ENCODE assay signal across 9 mouse cellular contexts in the genomic region with DNA sequence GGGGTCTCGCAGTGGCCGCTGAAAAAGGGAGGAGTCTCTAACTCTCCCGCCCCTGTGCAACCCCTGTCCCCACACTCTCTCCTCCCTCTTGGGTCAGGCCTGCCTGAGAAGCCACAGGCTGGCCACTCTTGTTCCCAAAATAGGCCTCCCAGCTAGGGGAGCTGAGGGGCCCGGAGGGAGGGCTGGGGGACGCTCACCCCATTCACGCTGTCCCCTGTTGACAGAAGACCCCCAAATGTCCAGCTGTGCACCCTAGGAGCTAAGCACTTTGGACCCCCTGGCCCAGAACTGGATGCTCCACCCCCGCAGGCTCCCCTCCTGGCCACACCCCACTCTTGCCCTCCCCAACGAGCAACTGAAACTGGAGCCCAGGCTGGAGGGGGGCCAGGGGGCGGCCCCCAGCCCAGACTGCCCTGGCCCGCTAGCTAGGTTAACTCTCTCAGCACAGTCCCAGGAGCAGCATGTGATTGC. TPM values are rescaled to one million over a fixed set of nuclear protein-coding genes. Genes with fewer than 3 reads are reported as not detected.
DNase-seq lines count a peak whose midpoint lies in the region; ATAC-seq and TF ChIP-seq lines count a peak whose summit lies in the region.
"Had no signal": no experiment of that assay in that cellular context is flagged by ENCODE, and none has a peak within 500 bp of the region (broad histone marks: within the 10 kb centered on the region; RNA-seq: fewer than 3 reads in every experiment).

No protein-coding gene starts in this region.

- WGBS in intestine, embryonic 15.5 days = 15% methylated on average over 10 of the region's 10 CpGs
- 20% methylated on average over 10 of the region's 10 CpGs for WGBS in liver, embryonic 14.5 days (ENCODE audit: insufficient replicate concordance)

- peak overlapping the region; percentile 30 for H3K9ac ChIP-seq in intestine, embryonic 15.5 days
- H3K9ac ChIP-seq in liver, embryonic 14.5 days (replicated peaks) = no peak overlapping the region

- no peak for TF ChIP-seq CTCF in liver, embryonic 14.5 days (IDR thresholded peaks at IDR 0.05; ENCODE audit: low read depth)

- peaks cover 31% of the 10 kb centered on the region for H3K27me3 ChIP-seq in intestine, embryonic 15.5 days (replicated peaks)
- peaks cover 29% of the 10 kb centered on the region for H3K27me3 ChIP-seq in liver, embryonic 14.5 days (ENCODE audit: control insufficient read depth, insufficient read depth, low read length)

- H3K27ac ChIP-seq in intestine, embryonic 15.5 days = peak overlapping the region; percentile 71
- H3K27ac ChIP-seq in liver, embryonic 14.5 days = no peak overlapping the region

- H3K4me2 ChIP-seq in intestine, embryonic 15.5 days (replicated peaks) = peak overlapping the region; percentile 54
- peak overlapping the region; percentile 44 for H3K4me2 ChIP-seq in liver, embryonic 14.5 days (ENCODE audit: low read depth)

- H3K36me3 ChIP-seq in intestine, embryonic 15.5 days = no peaks in the 10 kb centered on the region
- no peaks in the 10 kb centered on the region for H3K36me3 ChIP-seq in liver, embryonic 14.5 days (replicated peaks; ENCODE audit: control insufficient read depth, insufficient read depth, low read depth)

- peak; percentile 41 for DNase-seq in cerebellum, adult 8-10 months
- no peak for DNase-seq in cerebellum, adult 18-20 months
- DNase-seq in adrenal gland, adult 8-10 months = peak; percentile 73
- DNase-seq in gastrocnemius, postnatal 25 days = peak; percentile 95
- peak in 1 of 3 experiments; percentile 29 for DNase-seq in liver, embryonic 14.5 days (ENCODE audit: low read depth in 3 of 3, low spot score in 3 of 3)
- DNase-seq in retina, embryonic 14.5 days (ENCODE audit: low spot score) = peak; percentile 51
- no peak for DNase-seq in spleen, adult 18-20 months

- H3K4me3 ChIP-seq in intestine, embryonic 15.5 days (replicated peaks) = peak overlapping the region; percentile 34
- H3K4me3 ChIP-seq in liver, embryonic 14.5 days (ENCODE audit: insufficient read depth in 1 of 2, low read depth in 2 of 2, low read length in 2 of 2) = peak overlapping the region in 1 of 2 experiments; percentile 3; a peak in 1 of 4 replicates

- TF ChIP-seq EP300 in liver, embryonic 14.5 days (IDR thresholded peaks at IDR 0.05; ENCODE audit: low read depth) = no peak

- H3K9me3 ChIP-seq in intestine, embryonic 15.5 days = no peaks in the 10 kb centered on the region
- H3K9me3 ChIP-seq in liver, embryonic 14.5 days (ENCODE audit: control insufficient read depth, low read length) = no peaks in the 10 kb centered on the region

- H3K4me1 ChIP-seq in intestine, embryonic 15.5 days (replicated peaks) = peaks cover 53% of the 10 kb centered on the region
- H3K4me1 ChIP-seq in liver, embryonic 14.5 days (replicated peaks; ENCODE audit: control insufficient read depth in 2 of 2, insufficient read depth in 2 of 2, low read length in 1 of 2) = peaks cover 0 to 7% of the 10 kb centered on the region in 2 experiments; a peak in 1 of 4 replicates

- peak; percentile 79 for ATAC-seq in intestine, embryonic 15.5 days
- ATAC-seq in liver, embryonic 14.5 days (ENCODE audit: insufficient read depth) = peak; percentile 71

RNA-seq across cellular contexts. Expression of a gene that starts 1.6 kb away (rescaled TPM):
- 100 to 1,000 TPM; 110 to 212 (median 163) TPM for total RNA-seq in adrenal gland, adult 8-10 months (2022)
- 1,000 to 10,000 TPM; 1,050 to 1,262 TPM for total RNA-seq in gastrocnemius, postnatal 25 days (2021)
- 64.5 and 80.1 TPM in 2 replicates for polyA plus RNA-seq in intestine, embryonic 15.5 days (2015; fragmentation: Nextera tagmentation; extraction: Ambion mirVana)
- 33.0 and 50.6 TPM in 2 replicates for polyA plus RNA-seq in liver, embryonic 14.5 days (2012; rRNA removed)
- 61.9 and 62.5 TPM in 2 replicates for polyA plus RNA-seq in liver, embryonic 14.5 days (2014; fragmentation: Nextera tagmentation; extraction: Ambion mirVana)

RNA-seq across cellular contexts. Expression of a gene that starts 3.8 kb away (rescaled TPM):
- total RNA-seq in adrenal gland, adult 8-10 months (2022) = 1 to 10 TPM; 2.8 to 8.8 (median 4.2) TPM
- total RNA-seq in gastrocnemius, postnatal 25 days (2021) = 1 to 10 TPM; 4.1 to 5.4 TPM
- 1.5 TPM in 2 replicates for polyA plus RNA-seq in intestine, embryonic 15.5 days (2015; fragmentation: Nextera tagmentation; extraction: Ambion mirVana)
- 0.04 and 0.16 TPM in 2 replicates for polyA plus RNA-seq in liver, embryonic 14.5 days (2012; rRNA removed)
- polyA plus RNA-seq in liver, embryonic 14.5 days (2014; fragmentation: Nextera tagmentation; extraction: Ambion mirVana) = 0.10 TPM in 1 of 2 replicates, not detected in the other
- polyA plus RNA-seq: neural tube, embryonic 14.5 days had no signal

RNA-seq across cellular contexts. Expression of a gene that starts 4.1 kb away (rescaled TPM):
- total RNA-seq in adrenal gland, adult 8-10 months (2022) = 1 to 10 TPM; 2.0 to 4.1 (median 2.3) TPM
- 1 to 10 TPM; 1.9 to 2.1 TPM for total RNA-seq in gastrocnemius, postnatal 25 days (2021)
- polyA plus RNA-seq in intestine, embryonic 15.5 days (2015; fragmentation: Nextera tagmentation; extraction: Ambion mirVana) = 20.3 and 20.7 TPM in 2 replicates
- 0.21 and 0.24 TPM in 2 replicates for polyA plus RNA-seq in liver, embryonic 14.5 days (2012; rRNA removed)
- polyA plus RNA-seq in liver, embryonic 14.5 days (2014; fragmentation: Nextera tagmentation; extraction: Ambion mirVana) = 0.23 TPM in 1 of 2 replicates, not detected in the other

RNA-seq across cellular contexts. Expression of a gene that starts 13.1 kb away (rescaled TPM):
- 10 to 100 TPM; 53.1 to 81.6 (median 58.8) TPM for total RNA-seq in adrenal gland, adult 8-10 months (2022)
- 10 to 100 TPM in 1 of 2 experiments, 1 to 10 TPM in 1; 9.5 to 13.6 TPM for total RNA-seq in gastrocnemius, postnatal 25 days (2021)
- polyA plus RNA-seq in intestine, embryonic 15.5 days (2015; fragmentation: Nextera tagmentation; extraction: Ambion mirVana) = 21.7 and 29.8 TPM in 2 replicates
- polyA plus RNA-seq in liver, embryonic 14.5 days (2012; rRNA removed) = 10.1 and 14.6 TPM in 2 replicates
- 15.1 and 20.4 TPM in 2 replicates for polyA plus RNA-seq in liver, embryonic 14.5 days (2014; fragmentation: Nextera tagmentation; extraction: Ambion mirVana)

RNA-seq across cellular contexts. Expression of a gene that starts 21.1 kb away (rescaled TPM):
- total RNA-seq in adrenal gland, adult 8-10 months (2022) = 1 to 10 TPM in 1 of 4 experiments, under 1 TPM in 3; 0.73 to 1.3 (median 0.86) TPM
- total RNA-seq in gastrocnemius, postnatal 25 days (2021) = 1 to 10 TPM; 1.7 to 3.2 TPM
- 70.8 and 77.4 TPM in 2 replicates for polyA plus RNA-seq in intestine, embryonic 15.5 days (2015; fragmentation: Nextera tagmentation; extraction: Ambion mirVana)
- 0.52 and 0.54 TPM in 2 replicates for polyA plus RNA-seq in liver, embryonic 14.5 days (2012; rRNA removed)
- polyA plus RNA-seq in liver, embryonic 14.5 days (2014; fragmentation: Nextera tagmentation; extraction: Ambion mirVana) = 0.47 and 0.86 TPM in 2 replicates
- polyA plus RNA-seq: neural tube, embryonic 14.5 days had no signal

Comparison
In these comparisons a context has a peak if more than half of its experiments do, and no peak if none do; other contexts are left out.
1. DNase-seq: peak in cerebellum, adult 8-10 months (single experiment), adrenal gland, adult 8-10 months (single experiment), gastrocnemius, postnatal 25 days (single experiment) and retina, embryonic 14.5 days (single experiment); none in cerebellum, adult 18-20 months (0 of 2) and spleen, adult 18-20 months (0 of 2).
2. RNA of a gene that starts 1.6 kb away (total RNA-seq): 1,050 to 1,262 TPM in gastrocnemius, postnatal 25 days; 110 to 212 TPM in adrenal gland, adult 8-10 months; every median in the first group is over 4 times any median in the second.